Mouse (Mus musculus): ENCODE results near the gene Gdf15. TPM values are rescaled to one million over a fixed set of nuclear protein-coding genes. Genes with fewer than 3 reads are reported as not detected.

Gene Gdf15
- polyA plus RNA-seq, 1 experiment from 2014 or later = not detected

DNA sequence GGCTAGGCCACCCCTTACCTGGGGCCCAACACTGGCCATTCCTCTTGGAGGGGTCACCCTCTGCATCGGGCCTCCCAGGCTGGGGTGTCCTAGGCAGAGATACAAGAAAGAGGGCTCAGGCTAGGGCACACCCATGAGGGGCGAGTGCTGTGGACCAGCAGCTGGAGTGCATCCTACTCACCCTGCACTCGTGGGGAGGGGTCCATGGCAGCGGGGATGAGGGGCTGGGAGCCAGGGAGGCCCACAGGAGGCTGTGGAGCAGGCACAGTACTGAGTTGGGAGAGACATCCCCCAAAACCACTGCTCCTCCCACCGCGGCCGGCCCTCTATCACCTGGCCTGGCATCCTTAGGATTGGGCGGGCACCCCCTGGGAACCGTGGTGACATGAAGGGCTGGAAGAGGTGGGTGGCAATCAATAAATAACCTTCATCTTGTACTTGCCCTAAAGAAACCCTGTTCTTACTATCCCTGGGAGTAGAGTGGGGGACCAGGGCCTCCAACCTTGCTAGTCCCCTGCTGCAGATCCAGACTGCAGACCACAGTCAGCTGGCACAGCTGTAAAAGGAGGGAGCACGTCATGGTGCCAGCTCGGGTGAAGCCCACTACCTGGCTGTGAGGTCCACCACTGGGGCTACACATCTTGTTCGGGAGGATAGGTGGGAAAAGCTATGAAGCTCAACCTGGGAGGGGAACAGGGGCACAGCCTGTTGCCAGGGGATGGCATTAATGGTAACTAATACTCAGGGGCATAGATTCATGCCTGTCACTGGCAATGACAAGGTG, 32.6 kb downstream of the Gdf15 start:
- peaks cover 19% of the 10 kb centered on the region for H3K4me1 ChIP-seq (ENCODE audit: control insufficient read depth, insufficient read depth, low read length)

DNA sequence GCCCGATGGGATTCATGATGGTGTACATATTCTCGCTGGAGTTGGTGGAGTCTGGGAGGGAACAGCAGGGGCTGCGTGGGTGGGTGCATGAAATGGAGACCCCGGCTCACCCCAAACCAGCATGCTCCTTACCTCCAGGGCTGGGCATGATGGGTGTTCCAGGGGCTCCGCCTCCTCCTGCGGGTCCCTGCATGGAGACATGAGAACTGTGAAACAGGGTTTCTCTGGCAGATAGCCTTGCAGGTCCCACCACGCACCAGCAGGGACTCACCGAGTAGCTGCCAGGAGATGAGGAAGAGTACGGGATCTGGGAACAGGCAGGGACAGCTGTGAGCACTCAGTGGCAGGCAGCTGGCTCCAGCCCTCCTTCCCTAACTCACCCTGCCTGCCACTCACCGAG, 33.5 kb downstream of the Gdf15 start:
- H3K9ac ChIP-seq (replicated peaks; ENCODE audit: low read length) = peak overlapping the region; percentile 64; the same call in 1 of the 2 replicates
- H3K36me3 ChIP-seq (replicated peaks; ENCODE audit: control insufficient read depth, insufficient read depth, low read depth, low read length) = peaks cover 4% of the 10 kb centered on the region
- peak overlapping the region; percentile 35 for H3K4me3 ChIP-seq (ENCODE audit: low read depth, low read length)
- WGBS = 13% methylated on average over 10 of the region's 10 CpGs
- H3K4me2 ChIP-seq (ENCODE audit: low read depth, low read length) = peak overlapping the region; percentile 81
- H3K9me3 ChIP-seq (replicated peaks; ENCODE audit: control insufficient read depth, low read length) = no peaks in the 10 kb centered on the region
- DNase-seq (ENCODE audit: low spot score) = peak; percentile 50
- peak overlapping the region; percentile 28; the same call in 1 of the 2 replicates for H3K27ac ChIP-seq (replicated peaks; ENCODE audit: low read depth, low read length)
- H3K27me3 ChIP-seq (ENCODE audit: control insufficient read depth, insufficient read depth, low read length) = no peaks in the 10 kb centered on the region
- H3K4me1 ChIP-seq (ENCODE audit: control insufficient read depth, insufficient read depth, low read length) = peaks cover 19% of the 10 kb centered on the region
- no peak for ATAC-seq (replicated peaks; ENCODE audit: insufficient number of reproducible peaks, low FRiP score, low TSS enrichment, low read depth)

More for the DNA sequence above, 32.6 kb downstream of the Gdf15 start:
- H3K9me3 ChIP-seq (replicated peaks; ENCODE audit: control insufficient read depth, low read length) = no peaks in the 10 kb centered on the region
- H3K4me3 ChIP-seq (ENCODE audit: low read depth, low read length) = no peak overlapping the region
- 85% methylated on average over 12 of the region's 12 CpGs for WGBS
- ATAC-seq (replicated peaks; ENCODE audit: insufficient number of reproducible peaks, low FRiP score, low TSS enrichment, low read depth) (no peak), DNase-seq (ENCODE audit: low spot score) (no peak)
- H3K27ac ChIP-seq (replicated peaks; ENCODE audit: low read depth, low read length) = peak overlapping the region; percentile 65; the same call in 1 of the 2 replicates
- H3K9ac ChIP-seq (replicated peaks; ENCODE audit: low read length) = no peak overlapping the region
- no peak overlapping the region for H3K4me2 ChIP-seq (ENCODE audit: low read depth, low read length)
- H3K27me3 ChIP-seq (ENCODE audit: control insufficient read depth, insufficient read depth, low read length) = no peaks in the 10 kb centered on the region
- peaks cover 4% of the 10 kb centered on the region for H3K36me3 ChIP-seq (replicated peaks; ENCODE audit: control insufficient read depth, insufficient read depth, low read depth, low read length)

DNA sequence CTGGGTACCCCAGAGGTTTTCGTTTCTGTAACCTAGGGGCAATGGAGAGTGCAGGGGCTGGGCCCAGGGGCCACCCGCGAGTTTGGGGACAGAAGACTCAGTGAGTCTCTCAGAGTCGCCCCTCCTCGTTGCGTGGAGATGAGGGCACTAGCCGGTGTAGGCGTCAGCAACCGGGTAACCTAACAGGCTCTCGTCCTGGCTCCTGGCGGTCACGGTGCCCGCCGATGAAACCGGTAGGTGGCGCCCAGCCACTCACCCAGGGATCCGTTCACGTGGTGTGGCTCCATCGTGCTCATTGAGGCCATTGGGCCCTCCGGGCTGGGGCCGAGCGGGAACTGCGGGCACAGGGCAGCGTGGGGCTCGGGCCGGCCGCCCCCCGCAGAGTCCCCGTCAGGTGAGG, 34.0 kb downstream of the Gdf15 start:
- Histone ChIP-seq H3K9me3 (replicated peaks; ENCODE audit: control insufficient read depth, low read length) (no peaks in the 10 kb centered on the region), H3K4me2 (ENCODE audit: low read depth, low read length) (peak overlapping the region; percentile 81), H3K9ac (replicated peaks; ENCODE audit: low read length) (peak overlapping the region; percentile 64), H3K4me3 (ENCODE audit: low read depth, low read length) (peak overlapping the region; percentile 35), H3K27ac (replicated peaks; ENCODE audit: low read depth, low read length) (no peak overlapping the region), H3K4me1 (ENCODE audit: control insufficient read depth, insufficient read depth, low read length) (peaks cover 21% of the 10 kb centered on the region), H3K27me3 (ENCODE audit: control insufficient read depth, insufficient read depth, low read length) (no peaks in the 10 kb centered on the region), H3K36me3 (replicated peaks; ENCODE audit: control insufficient read depth, insufficient read depth, low read depth, low read length) (peaks cover 4% of the 10 kb centered on the region)
- ATAC-seq (replicated peaks; ENCODE audit: insufficient number of reproducible peaks, low FRiP score, low TSS enrichment, low read depth) = peak; percentile 4
- peak; percentile 87 for DNase-seq (ENCODE audit: low spot score)
- whole genome bisulfite sequencing = 1% methylated on average over 29 of the region's 29 CpGs

DNA sequence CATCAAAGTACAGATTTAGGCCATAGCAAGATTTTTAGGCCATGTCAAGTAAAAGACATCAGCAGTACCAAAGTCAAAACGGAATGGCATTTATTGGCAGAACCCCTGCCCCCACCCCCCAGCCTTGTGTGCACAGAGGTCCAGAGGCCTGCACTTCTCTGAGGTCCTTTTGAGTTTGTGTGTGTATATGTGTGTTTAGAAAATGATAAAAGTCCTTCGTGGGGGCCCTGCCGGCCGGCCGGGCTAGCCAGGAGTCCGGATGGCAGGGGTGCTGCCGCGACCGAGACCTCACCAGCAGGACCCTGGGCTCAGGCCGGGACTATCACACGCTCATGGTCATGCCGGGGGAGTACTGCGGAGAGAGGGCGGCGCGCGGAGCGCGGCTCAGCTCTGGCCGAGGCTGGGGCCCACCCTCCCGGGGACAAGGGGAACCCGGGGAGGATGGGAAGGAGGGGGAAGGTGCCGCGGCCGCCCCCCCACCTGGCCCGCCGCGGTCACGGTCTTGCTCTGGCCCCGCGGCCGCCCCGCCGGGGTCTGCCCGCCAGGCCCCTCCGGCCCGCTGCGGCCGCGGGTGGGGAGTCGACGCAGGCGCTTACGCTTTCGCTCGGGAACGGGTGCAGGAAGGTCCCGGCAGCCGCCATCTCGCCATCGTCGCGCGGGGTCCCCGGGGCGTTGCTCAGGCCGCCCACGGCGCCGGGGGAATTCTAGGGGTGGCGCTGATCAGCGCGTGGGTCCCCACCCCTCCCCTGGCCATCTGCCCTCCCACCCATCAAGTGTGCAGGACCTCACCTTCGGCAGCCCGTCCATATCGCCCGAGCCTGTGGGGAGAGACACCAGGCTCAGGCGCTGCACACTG, 34.6 kb downstream of the Gdf15 start:
- H3K4me3 ChIP-seq (ENCODE audit: low read depth, low read length) = peak overlapping the region; percentile 35
- no peak overlapping the region for H3K27ac ChIP-seq (replicated peaks; ENCODE audit: low read depth, low read length)
- peak overlapping the region; percentile 81 for H3K4me2 ChIP-seq (ENCODE audit: low read depth, low read length)
- peaks cover 21% of the 10 kb centered on the region for H3K4me1 ChIP-seq (ENCODE audit: control insufficient read depth, insufficient read depth, low read length)
- no peaks in the 10 kb centered on the region for H3K9me3 ChIP-seq (replicated peaks; ENCODE audit: control insufficient read depth, low read length)
- peak overlapping the region; percentile 64 for H3K9ac ChIP-seq (replicated peaks; ENCODE audit: low read length)
- no peak for ATAC-seq (replicated peaks; ENCODE audit: insufficient number of reproducible peaks, low FRiP score, low TSS enrichment, low read depth)
- peaks cover 4% of the 10 kb centered on the region for H3K36me3 ChIP-seq (replicated peaks; ENCODE audit: control insufficient read depth, insufficient read depth, low read depth, low read length)
- DNase-seq (ENCODE audit: low spot score) = no peak
- H3K27me3 ChIP-seq (ENCODE audit: control insufficient read depth, insufficient read depth, low read length) = no peaks in the 10 kb centered on the region
- 9% methylated on average over 54 of the region's 68 CpGs for WGBS

DNA sequence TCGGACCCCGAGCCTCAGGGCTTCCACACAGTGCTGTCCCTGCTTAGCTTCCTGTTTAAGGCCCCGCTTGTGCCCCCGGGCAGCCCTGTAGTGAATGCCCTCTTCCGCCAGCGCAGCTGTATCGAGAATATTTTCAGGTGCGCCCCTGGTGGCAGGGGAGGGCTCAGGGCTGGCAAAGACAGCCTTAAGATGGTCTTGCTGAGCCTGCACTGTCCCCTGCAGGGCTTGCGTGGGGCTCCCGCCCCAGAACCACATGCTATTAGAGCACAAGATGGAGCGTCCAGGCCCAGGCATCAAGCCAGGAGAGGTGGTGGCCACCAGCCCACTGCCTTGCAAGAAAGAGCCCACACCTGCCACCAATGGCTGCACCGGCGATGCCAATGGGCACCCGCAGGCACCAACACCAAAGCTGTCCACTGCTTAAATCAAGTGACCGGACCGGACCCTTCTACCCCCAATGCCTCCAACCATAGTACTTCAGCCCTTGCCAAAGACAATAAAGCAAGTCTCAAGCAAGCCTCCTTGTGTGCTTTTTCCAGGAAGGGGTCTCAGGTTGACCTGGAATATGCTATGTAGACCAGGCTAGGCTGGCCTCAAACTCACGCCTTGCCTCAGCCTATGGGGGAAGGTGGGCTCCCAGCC, 35.4 kb downstream of the Gdf15 start:
- Histone ChIP-seq H3K27me3 (ENCODE audit: control insufficient read depth, insufficient read depth, low read length) (no peaks in the 10 kb centered on the region), H3K9me3 (replicated peaks; ENCODE audit: control insufficient read depth, low read length) (no peaks in the 10 kb centered on the region), H3K4me1 (ENCODE audit: control insufficient read depth, insufficient read depth, low read length) (peaks cover 21% of the 10 kb centered on the region), H3K9ac (replicated peaks; ENCODE audit: low read length) (no peak overlapping the region), H3K4me3 (ENCODE audit: low read depth, low read length) (no peak overlapping the region), H3K4me2 (ENCODE audit: low read depth, low read length) (peak overlapping the region; percentile 81; the same call in 1 of the 2 replicates), H3K36me3 (replicated peaks; ENCODE audit: control insufficient read depth, insufficient read depth, low read depth, low read length) (peaks cover under 1% of the 10 kb centered on the region), H3K27ac (replicated peaks; ENCODE audit: low read depth, low read length) (no peak overlapping the region)
- DNase-seq (ENCODE audit: low spot score) (no peak), ATAC-seq (replicated peaks; ENCODE audit: insufficient number of reproducible peaks, low FRiP score, low TSS enrichment, low read depth) (no peak)
- WGBS = 87% methylated on average over 17 of the region's 17 CpGs

DNA sequence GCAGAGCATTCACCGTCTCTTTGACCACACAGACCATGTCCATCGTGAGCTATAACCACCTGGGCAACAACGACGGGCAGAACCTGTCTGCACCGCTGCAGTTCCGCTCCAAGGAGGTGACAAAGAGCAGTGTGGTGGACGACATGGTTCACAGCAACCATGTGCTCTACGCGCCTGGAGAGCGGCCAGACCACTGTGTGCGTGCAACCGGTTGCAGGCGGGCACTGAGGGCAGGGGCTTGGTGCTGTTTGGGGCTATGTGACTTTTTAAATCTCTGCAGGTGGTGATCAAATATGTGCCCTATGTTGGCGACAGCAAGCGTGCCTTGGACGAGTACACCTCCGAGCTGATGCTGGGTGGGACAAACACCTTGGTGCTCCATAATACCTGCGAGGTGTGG, 36.0 kb downstream of the Gdf15 start:
- 92% methylated on average over 18 of the region's 18 CpGs for WGBS
- no peak for ATAC-seq (replicated peaks; ENCODE audit: insufficient number of reproducible peaks, low FRiP score, low TSS enrichment, low read depth)
- Histone ChIP-seq H3K27ac (replicated peaks; ENCODE audit: low read depth, low read length) (no peak overlapping the region), H3K4me1 (ENCODE audit: control insufficient read depth, insufficient read depth, low read length) (peaks cover 21% of the 10 kb centered on the region), H3K36me3 (replicated peaks; ENCODE audit: control insufficient read depth, insufficient read depth, low read depth, low read length) (peaks cover 3% of the 10 kb centered on the region), H3K4me2 (ENCODE audit: low read depth, low read length) (no peak overlapping the region), H3K4me3 (ENCODE audit: low read depth, low read length) (no peak overlapping the region), H3K27me3 (ENCODE audit: control insufficient read depth, insufficient read depth, low read length) (no peaks in the 10 kb centered on the region), H3K9ac (replicated peaks; ENCODE audit: low read length) (no peak overlapping the region), H3K9me3 (replicated peaks; ENCODE audit: control insufficient read depth, low read length) (no peaks in the 10 kb centered on the region)
- no peak for DNase-seq (ENCODE audit: low spot score)

DNA sequence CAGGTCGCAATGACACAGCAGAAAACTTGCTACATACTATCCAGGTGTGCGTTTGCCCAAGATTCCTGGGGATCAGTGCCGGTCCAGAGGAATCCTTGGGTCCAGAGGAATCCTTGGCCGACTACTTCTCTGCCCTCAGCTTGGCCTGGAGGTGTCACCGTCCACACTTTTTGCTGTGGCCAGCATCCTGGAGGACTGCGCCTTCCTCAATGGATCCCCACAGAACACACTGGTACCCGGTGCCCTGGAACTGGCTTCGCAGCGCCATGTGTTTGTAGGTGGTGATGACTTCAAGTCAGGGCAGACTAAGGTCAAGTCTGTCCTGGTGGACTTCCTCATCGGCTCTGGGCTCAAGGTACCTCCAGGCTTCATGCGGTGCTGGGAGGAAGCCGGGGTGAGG, 36.4 kb downstream of the Gdf15 start:
- WGBS = 91% methylated on average over 12 of the region's 12 CpGs
- no peaks in the 10 kb centered on the region for H3K9me3 ChIP-seq (replicated peaks; ENCODE audit: control insufficient read depth, low read length)
- peaks cover 3% of the 10 kb centered on the region for H3K36me3 ChIP-seq (replicated peaks; ENCODE audit: control insufficient read depth, insufficient read depth, low read depth, low read length)
- no peak overlapping the region; the same call in 1 of the 2 replicates for H3K9ac ChIP-seq (replicated peaks; ENCODE audit: low read length)
- H3K27ac ChIP-seq (replicated peaks; ENCODE audit: low read depth, low read length) = no peak overlapping the region
- ATAC-seq (replicated peaks; ENCODE audit: insufficient number of reproducible peaks, low FRiP score, low TSS enrichment, low read depth) = no peak
- H3K27me3 ChIP-seq (ENCODE audit: control insufficient read depth, insufficient read depth, low read length) = no peaks in the 10 kb centered on the region
- H3K4me3 ChIP-seq (ENCODE audit: low read depth, low read length) = no peak overlapping the region; the same call in 1 of the 2 replicates
- no peak for DNase-seq (ENCODE audit: low spot score)
- H3K4me2 ChIP-seq (ENCODE audit: low read depth, low read length) = no peak overlapping the region
- peaks cover 19% of the 10 kb centered on the region for H3K4me1 ChIP-seq (ENCODE audit: control insufficient read depth, insufficient read depth, low read length)
